Mouse (Mus musculus): ENCODE measurements around the gene Mrps25. TPM values are rescaled to one million over a fixed set of nuclear protein-coding genes. Genes with fewer than 3 reads are reported as not detected.

Mrps25 gene
- total RNA-seq, 2 experiments from 2014 or later = 80.7 to 91.2 TPM

GRCm38 (mm10) chr6:92132021-92132911 is 51.6 kb downstream of the Mrps25 start:
- intact Hi-C loops (cut with DNase I) = no loop called here
- no peak for DNase-seq

GRCm38 (mm10) chr6:92131456-92131855 is 52.4 kb downstream of the Mrps25 start:
- DNase-seq = no peak
- intact Hi-C loops (cut with DNase I) = no loop called here

- no peak for DNase-seq
Measured at GRCm38 (mm10) chr6:92126861-92127468, 56.9 kb downstream of the Mrps25 start.

GRCm38 (mm10) chr6:92124547-92124946 is 59.3 kb downstream of the Mrps25 start:
- DNase-seq = no peak
- intact Hi-C loops (cut with DNase I) = no loop called here

More at GRCm38 (mm10) chr6:92126861-92127468, 56.9 kb downstream of the Mrps25 start:
- intact Hi-C loops (cut with DNase I) = no loop called here

Other genes starting within 250 kb of the Mrps25 start
- 10 to 100 TPM; 19.6 to 29.9 TPM for gene Fgd5, start 205.2 kb downstream of the Mrps25 start, total RNA-seq (2021)
- 10 to 100 TPM; 23.1 to 26.3 TPM for gene Nr2c2, start 92.6 kb downstream of the Mrps25 start, total RNA-seq (2021)
- 10 to 100 TPM; 15.8 to 18.7 TPM for gene Rbsn, start 30.9 kb upstream of the Mrps25 start, total RNA-seq (2021)
- gene Trh, start 60.6 kb upstream of the Mrps25 start, total RNA-seq (2021) = not detected